ENCODE assay signal across 8 mouse cellular contexts in the genomic region with DNA sequence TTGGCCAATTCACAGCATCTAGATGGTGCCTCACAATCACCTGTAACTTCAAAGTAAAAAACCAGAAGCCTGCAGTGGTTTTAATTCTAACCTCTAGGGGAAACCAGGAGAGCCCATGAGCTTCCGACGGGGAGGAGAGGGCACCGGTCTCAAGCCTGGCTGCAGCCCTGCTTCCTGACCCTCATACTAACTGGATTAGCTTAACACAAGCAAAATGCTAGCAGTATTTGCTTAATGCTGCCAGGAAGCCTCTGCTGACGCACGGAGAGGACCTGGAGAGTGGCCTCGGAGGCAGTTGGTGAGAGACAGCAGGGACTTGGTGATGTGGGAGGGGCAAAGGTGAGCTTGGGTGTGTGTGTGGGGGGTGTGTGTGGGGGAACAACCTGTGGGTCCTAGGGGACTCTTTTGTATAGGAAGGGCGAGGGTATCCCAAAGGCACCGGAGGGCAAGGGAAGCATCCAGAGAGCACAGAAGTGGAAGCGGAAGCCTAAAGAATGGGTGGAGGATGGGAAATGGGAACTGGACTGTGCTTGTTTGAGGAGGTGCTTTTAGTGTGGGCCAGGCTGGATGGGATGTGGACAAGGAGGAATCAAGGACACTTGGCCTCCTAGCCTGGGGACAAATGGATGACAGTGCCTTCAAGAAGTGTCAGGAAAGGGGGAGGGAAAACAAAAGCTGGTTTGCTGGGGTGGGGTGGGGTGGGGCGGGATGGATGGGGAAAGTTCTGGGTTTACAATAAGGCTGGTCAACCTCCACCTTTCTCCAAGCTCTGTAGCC. TPM values are rescaled to one million over a fixed set of nuclear protein-coding genes. Genes with fewer than 3 reads are reported as not detected.
DNase-seq lines count a peak whose midpoint lies in the region; ATAC-seq and TF ChIP-seq lines count a peak whose summit lies in the region.

Gene Pmvk, plus strand, starts transcription at position 141 of the 777 bp plus-strand sequence.

- H3K4me2 ChIP-seq in liver, embryonic 12.5 days = no peak within 1 kb of the TSS

- DNase-seq in liver, adult 2 months (ENCODE audit: extremely low read depth, low read depth, low spot score) = no peak
- no peak for DNase-seq in liver
- no peak for DNase-seq in adrenal gland, postnatal 14 days
- no peak for DNase-seq in hindbrain, embryonic 10.5 days (ENCODE audit: low spot score)
- no peak for DNase-seq in right cerebral cortex, postnatal 10 days (ENCODE audit: low spot score in 2 of 2)
- no peak for DNase-seq in spleen, postnatal 14 days (ENCODE audit: low spot score in 2 of 2)

- WGBS in liver, adult 2 months = 73% methylated on average over 10 of the region's 10 CpGs
- 63% methylated on average over 10 of the region's 10 CpGs for WGBS in hindbrain, embryonic 10.5 days
- WGBS in liver, embryonic 12.5 days (ENCODE audit: insufficient replicate concordance) = 65% methylated on average over 10 of the region's 10 CpGs

- H3K9ac ChIP-seq in liver, adult 2 months (ENCODE audit: low read depth, low read length) = no peak within 1 kb of the TSS
- H3K9ac ChIP-seq in liver, embryonic 12.5 days = no peak within 1 kb of the TSS

- no peak for ATAC-seq in liver, embryonic 12.5 days
- ATAC-seq in frontal cortex, adult (ENCODE audit: low TSS enrichment) = no peak

- H3K4me3 ChIP-seq in liver, adult 2 months (ENCODE audit: insufficient read depth, low read depth, low read length) = no peak within 1 kb of the TSS
- H3K4me3 ChIP-seq in hindbrain, embryonic 10.5 days = no peak within 1 kb of the TSS
- H3K4me3 ChIP-seq in liver, embryonic 12.5 days = no peak within 1 kb of the TSS

- H3K4me1 ChIP-seq in liver, adult 2 months (ENCODE audit: control insufficient read depth, insufficient read depth, low read length) = peaks cover 5% of the 10 kb centered on the region; the same call in 1 of the 2 replicates
- peaks cover 37% of the 10 kb centered on the region for H3K4me1 ChIP-seq in hindbrain, embryonic 10.5 days (replicated peaks)
- peaks cover 57% of the 10 kb centered on the region for H3K4me1 ChIP-seq in liver, embryonic 12.5 days

- no peaks in the 10 kb centered on the region for H3K36me3 ChIP-seq in liver, adult 2 months (ENCODE audit: control insufficient read depth, insufficient read depth, low read length)
- H3K36me3 ChIP-seq in hindbrain, embryonic 10.5 days = no peaks in the 10 kb centered on the region
- H3K36me3 ChIP-seq in liver, embryonic 12.5 days = no peaks in the 10 kb centered on the region

- TF ChIP-seq POLR2A in liver, adult 2 months (IDR thresholded peaks at IDR 0.05; ENCODE audit: extremely low read depth, insufficient read depth, low read length) = no peak

- H3K27ac ChIP-seq in liver, adult 2 months (replicated peaks; ENCODE audit: insufficient read depth, low read depth, low read length) = no peak within 1 kb of the TSS
- H3K27ac ChIP-seq in hindbrain, embryonic 10.5 days = no peak within 1 kb of the TSS
- no peak within 1 kb of the TSS for H3K27ac ChIP-seq in liver, embryonic 12.5 days

- H3K27me3 ChIP-seq in liver, adult 2 months (ENCODE audit: control insufficient read depth, insufficient read depth, low read length) = no peaks in the 10 kb centered on the region
- H3K27me3 ChIP-seq in hindbrain, embryonic 10.5 days (ENCODE audit: insufficient read depth, poor library complexity, severe bottlenecking) = no peaks in the 10 kb centered on the region
- no peaks in the 10 kb centered on the region for H3K27me3 ChIP-seq in liver, embryonic 12.5 days (replicated peaks)

- TF ChIP-seq CTCF in liver, adult 2 months (IDR thresholded peaks at IDR 0.05; ENCODE audit: low read depth, low read length) = no peak

- H3K79me2 ChIP-seq in liver, adult 2 months (ENCODE audit: control insufficient read depth, insufficient read depth, low read length) = no peaks in the 10 kb centered on the region

- H3K9me3 ChIP-seq in hindbrain, embryonic 10.5 days = no peaks in the 10 kb centered on the region
- H3K9me3 ChIP-seq in liver, embryonic 12.5 days (replicated peaks) = no peaks in the 10 kb centered on the region

RNA-seq across cellular contexts. Expression of gene Pmvk, which starts in this region (rescaled TPM):
- total RNA-seq in liver, adult 2 months (2014; rRNA removed) = 79.5 and 112 TPM in 2 replicates
- 82.1 and 108 TPM in 2 replicates for polyA plus RNA-seq in liver, adult 2 months (2012; rRNA removed)
- total RNA-seq in adrenal gland, postnatal 14 days (2021) = 16.6 and 19.0 TPM in 2 replicates
- 71.4 and 87.8 TPM in 2 replicates for polyA plus RNA-seq in hindbrain, embryonic 10.5 days (2016; fragmentation: Nextera tagmentation; extraction: Ambion mirVana)
- polyA plus RNA-seq in liver, embryonic 12.5 days (2016; fragmentation: Nextera tagmentation; extraction: Ambion mirVana) = 39.1 and 40.5 TPM in 2 replicates
